Mouse (Mus musculus) midbrain, postnatal 0 days (tissue): ENCODE results near the gene Brd3os. TPM values are rescaled to one million over a fixed set of nuclear protein-coding genes. Genes with fewer than 3 reads are reported as not detected.

ENCODE experiments used
- ATAC-seq: fragments of 200-750 bp; cut with Nextera tagmentation; 2 replicates; pipeline ENCODE4 v1.8.0; 2017; ENCODE audit warnings: moderate number of reproducible peaks, mild to moderate bottlenecking, moderate TSS enrichment, moderate library complexity; ENCODE audit not compliant: low FRiP score
- DNase-seq: peaks from one replicate; pipeline ENCODE4 v3.0.0-alpha.2; 2015; ENCODE audit warnings: low spot score
- H3K27ac ChIP-seq: fragments of 300-500 bp; sonication (generic); 2 replicates; pipeline ENCODE4 v1.5.1; 2014; ENCODE audit warnings: low read depth, mild to moderate bottlenecking, low read length, mixed read lengths
- H3K27me3 ChIP-seq: fragments of 300-500 bp; sonication (generic); 2 replicates; pipeline ENCODE4 v1.6.1; 2014; ENCODE audit warnings: low read length, control low read depth, mixed read lengths; ENCODE audit not compliant: insufficient read depth
- H3K36me3 ChIP-seq: fragments of 300-500 bp; sonication (generic); 2 replicates; pipeline ENCODE4 v1.6.1; 2014; ENCODE audit warnings: low read length, control low read depth, mixed read lengths; ENCODE audit not compliant: insufficient read depth
- H3K4me1 ChIP-seq: fragments of 300-500 bp; sonication (generic); 2 replicates; pipeline ENCODE4 v1.6.1; 2014; ENCODE audit warnings: mild to moderate bottlenecking, control low read depth, antibody characterized with exemption, low read length, mixed read lengths; ENCODE audit not compliant: insufficient read depth
- H3K4me2 ChIP-seq: fragments of 300-500 bp; sonication (generic); 2 replicates; pipeline ENCODE4 v1.6.1; 2014; ENCODE audit warnings: low read depth, mild to moderate bottlenecking, low read length, mixed read lengths; ENCODE audit not compliant: poor library complexity, severe bottlenecking
- H3K4me3 ChIP-seq: fragments of 300-500 bp; sonication (generic); 2 replicates; pipeline ENCODE4 v1.5.1; 2014; ENCODE audit warnings: low read depth, mild to moderate bottlenecking, low read length, moderate library complexity
- H3K9ac ChIP-seq: fragments of 300-500 bp; sonication (generic); replicated peaks from 2 replicates; pipeline ENCODE4 v1.6.1; 2014; ENCODE audit warnings: mild to moderate bottlenecking, low read length, moderate library complexity, mixed read lengths; ENCODE audit not compliant: poor library complexity, severe bottlenecking
- H3K9me3 ChIP-seq: fragments of 300-500 bp; sonication (generic); 2 replicates; pipeline ENCODE4 v1.6.1; 2016; ENCODE audit warnings: low read length, control low read depth
- CTCF ChIP-seq: IDR thresholded peaks from 2 replicates; pipeline ENCODE4 v1.5.1; 2016; ENCODE audit warnings: antibody characterized with exemption, mild to moderate bottlenecking
- WGBS: fragments of 180-500 bp; shearing (Covaris S2); extraction: QIAGEN DNeasy Blood & Tissue Kit; methylation state at CpG from one replicate; pipeline ENCODE4 v1.1.7; 2014; 5-methylcytosine and 5-hydroxymethylcytosine counted together
- polyA plus RNA-seq: library from polyadenylated mRNA; unstranded; fragments of >200 nt; fragmentation: Nextera tagmentation; extraction: Ambion mirVana; gene quantifications from 2 replicates; pipeline ENCODE4 v1.2.1, GENCODE M21; 2015
- total RNA-seq: library from RNA; depleted of rRNA; stranded (reverse); fragments of >200 nt; gene quantifications from 2 replicates; pipeline ENCODE4 v1.2.3, GENCODE M21; 2014; rRNA removed

Gene Brd3os
- total RNA-seq (32.9 and 44.2 TPM in 2 replicates), polyA plus RNA-seq (42.5 and 47.4 TPM in 2 replicates)

DNA sequence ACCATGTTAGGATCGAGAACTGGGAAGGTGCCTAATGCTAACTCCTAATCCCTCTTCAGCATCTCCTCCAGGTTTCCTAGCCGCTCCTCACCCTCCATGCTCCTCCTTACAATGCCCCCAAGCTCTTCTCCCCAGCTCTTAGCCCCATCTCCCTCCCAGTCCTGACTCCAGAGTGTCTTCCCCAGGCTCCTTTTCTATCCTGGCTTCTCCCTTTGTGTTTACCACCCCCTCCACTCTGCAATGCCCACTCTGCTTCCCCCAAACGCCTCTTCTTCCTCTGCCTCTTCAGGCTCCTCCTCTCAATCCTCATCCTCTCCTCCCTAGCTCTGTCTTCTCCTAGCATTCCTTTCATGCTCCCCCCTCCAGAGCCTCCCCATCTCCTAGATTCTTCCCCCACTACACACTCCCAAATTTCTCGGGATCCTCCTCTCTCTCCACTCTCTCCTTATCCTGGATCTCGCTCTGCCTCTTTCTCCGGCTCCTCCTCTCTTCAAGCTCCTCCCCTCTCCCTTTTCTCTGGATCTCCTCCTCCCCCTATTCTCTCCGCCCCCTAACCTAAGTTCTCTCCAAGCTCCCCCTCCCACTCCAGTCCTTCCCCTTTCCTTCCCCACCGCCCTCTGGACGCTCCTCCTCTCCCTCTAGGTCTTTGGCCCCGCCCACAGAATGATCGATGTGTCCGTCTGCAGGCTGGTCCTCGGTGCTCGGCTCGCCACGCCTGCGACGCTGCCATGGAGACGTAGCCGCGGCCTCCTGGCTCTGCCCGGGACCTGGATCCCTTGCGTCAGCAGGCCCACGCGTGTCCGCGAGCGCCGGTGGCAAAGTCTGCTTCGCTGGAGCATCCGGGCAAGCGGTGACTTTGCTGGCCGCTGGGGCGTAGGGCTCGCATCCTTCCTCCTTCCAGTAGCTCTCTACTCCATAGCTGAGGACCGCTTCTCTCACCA lies at the start of gene Brd3os:
Gene Brd3os (plus strand): TSS at position 558 of the 941 bp plus-strand sequence.
- peak; percentile 93 for ATAC-seq
- Histone ChIP-seq H3K27me3 (no peaks in the 10 kb centered on the region), H3K27ac (peak within 1 kb of the TSS; percentile 79), H3K4me1 (peaks cover 7% of the 10 kb centered on the region; the same call in 1 of the 2 replicates), H3K4me2 (peak within 1 kb of the TSS; percentile 84), H3K4me3 (peak within 1 kb of the TSS; percentile 58), H3K36me3 (0 out of 2 replicates have a peak, but pooled peaks cover 5% of the 10 kb centered on the region), H3K9ac (peak within 1 kb of the TSS; percentile 68), H3K9me3 (no peaks in the 10 kb centered on the region)
- WGBS = under 1% methylated on average over 36 of the region's 36 CpGs
- DNase-seq = peak; percentile 99
- TF ChIP-seq CTCF = no peak

DNA sequence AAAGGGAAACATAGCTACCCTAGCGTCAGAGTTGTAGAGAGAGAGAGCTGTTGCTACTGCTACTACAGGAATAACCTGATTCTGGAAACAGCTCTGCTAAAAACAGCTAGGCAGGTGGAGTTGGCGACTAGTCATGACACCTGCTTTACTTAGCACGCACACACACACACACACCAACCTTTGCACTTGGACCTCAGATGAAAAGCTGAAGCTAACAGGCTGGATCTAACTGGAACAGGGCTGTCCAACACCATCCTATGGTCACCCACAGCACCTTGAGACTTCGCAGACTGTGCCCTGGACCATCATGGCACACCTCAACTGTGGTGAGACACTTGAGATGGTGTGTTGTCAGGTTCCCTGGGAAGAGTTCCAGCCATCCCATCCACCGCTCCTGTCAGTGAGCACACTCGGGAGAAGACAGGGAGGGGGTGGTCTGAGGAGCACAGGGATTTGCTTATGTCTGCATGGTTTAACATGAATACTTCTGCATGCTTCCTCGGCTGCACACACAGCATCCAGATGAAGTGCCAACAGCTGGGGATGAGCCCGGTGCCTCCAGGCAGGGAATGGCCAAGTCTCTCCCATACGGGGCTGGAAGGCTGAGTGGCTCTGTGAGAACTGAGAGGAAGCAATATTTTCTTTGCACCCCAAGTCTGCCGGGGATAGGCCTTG lies 47.8 kb upstream of the Brd3os start:
- Histone ChIP-seq H3K9ac (no peak overlapping the region), H3K4me1 (0 out of 2 replicates have a peak, but pooled peaks cover 3% of the 10 kb centered on the region), H3K4me3 (no peak overlapping the region), H3K4me2 (no peak overlapping the region), H3K27ac (no peak overlapping the region), H3K27me3 (no peaks in the 10 kb centered on the region), H3K9me3 (no peaks in the 10 kb centered on the region), H3K36me3 (no peaks in the 10 kb centered on the region)
- DNase-seq = no peak
- 58% methylated on average over 10 of the region's 10 CpGs for WGBS
- no peak for ATAC-seq
- TF ChIP-seq CTCF = no peak

DNA sequence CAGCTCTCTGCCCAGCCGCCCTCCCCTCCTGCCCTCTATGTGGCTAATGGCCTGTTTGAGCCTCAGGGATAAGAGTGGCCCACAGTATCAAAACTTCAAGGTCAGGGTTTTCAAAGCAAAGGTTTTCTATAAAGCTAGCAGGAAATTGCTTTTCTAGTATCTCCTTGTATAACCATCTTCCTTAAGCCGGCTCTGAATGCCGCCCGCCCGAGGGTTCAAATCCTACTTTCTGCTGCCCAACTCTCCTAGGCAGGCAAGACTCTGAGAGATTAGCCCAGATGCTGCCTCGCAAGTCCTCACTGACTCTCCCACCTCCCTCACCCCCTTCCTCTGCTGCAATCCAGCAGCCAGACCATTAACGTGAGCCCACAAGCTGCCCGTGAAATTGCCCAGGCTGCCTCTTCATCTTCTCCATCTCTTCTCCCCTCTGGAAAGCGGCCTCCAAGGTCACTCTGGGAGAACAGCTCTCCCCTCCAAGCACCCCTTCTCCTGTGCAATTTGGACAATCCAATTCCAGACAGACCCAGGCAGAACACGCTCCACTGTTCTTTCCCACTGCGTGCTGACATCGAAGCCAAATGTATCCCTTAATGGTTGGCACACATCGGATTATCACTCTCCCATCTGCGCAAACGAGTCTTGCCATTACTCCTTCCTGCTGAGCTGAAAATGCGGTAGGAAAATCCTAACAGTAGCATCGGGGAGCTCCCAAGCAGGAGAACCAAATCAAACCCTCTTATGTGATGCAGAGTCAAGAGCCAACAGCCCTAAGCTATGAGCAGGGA lies 45.3 kb upstream of the Brd3os start:
- Histone ChIP-seq H3K4me2 (no peak overlapping the region), H3K4me1 (0 out of 2 replicates have a peak, but pooled peaks cover 3% of the 10 kb centered on the region), H3K9ac (no peak overlapping the region), H3K27ac (0 out of 2 replicates have a peak overlapping the region, but pooled peaks have one; percentile 34), H3K4me3 (no peak overlapping the region), H3K9me3 (no peaks in the 10 kb centered on the region), H3K27me3 (no peaks in the 10 kb centered on the region), H3K36me3 (no peaks in the 10 kb centered on the region)
- 44% methylated on average over 17 of the region's 17 CpGs for WGBS
- ATAC-seq (no peak), DNase-seq (peak; percentile 66)
- TF ChIP-seq CTCF = no peak

DNA sequence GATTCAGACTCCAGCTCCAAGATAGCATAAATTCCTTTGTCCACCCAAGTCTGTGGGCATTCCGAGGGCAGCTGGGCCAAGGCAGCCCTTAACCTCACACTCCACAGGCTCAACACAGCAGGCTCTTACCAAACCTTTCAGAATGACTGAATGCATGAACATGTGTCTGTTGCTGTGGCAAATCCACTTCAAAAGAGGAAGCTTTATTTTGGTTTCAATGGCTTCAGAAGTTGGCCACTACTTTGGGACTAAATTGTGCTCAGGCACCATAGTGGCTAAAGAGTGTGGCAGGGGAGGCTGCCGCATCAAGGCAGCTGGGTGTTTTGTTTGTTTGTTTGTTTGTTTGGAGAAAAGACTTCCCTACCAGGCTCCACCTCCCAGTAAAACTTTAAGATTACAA lies 42.0 kb upstream of the Brd3os start:
- H3K36me3 ChIP-seq = no peaks in the 10 kb centered on the region
- H3K27ac ChIP-seq = no peak overlapping the region
- no peak for TF ChIP-seq CTCF
- no peaks in the 10 kb centered on the region for H3K4me1 ChIP-seq
- H3K27me3 ChIP-seq = no peaks in the 10 kb centered on the region
- no peak for ATAC-seq
- no peaks in the 10 kb centered on the region for H3K9me3 ChIP-seq
- DNase-seq = no peak
- no peak overlapping the region for H3K4me3 ChIP-seq
- no peak overlapping the region for H3K4me2 ChIP-seq
- WGBS = 100% methylated on average over 2 of the region's 2 CpGs
- H3K9ac ChIP-seq = no peak overlapping the region

DNA sequence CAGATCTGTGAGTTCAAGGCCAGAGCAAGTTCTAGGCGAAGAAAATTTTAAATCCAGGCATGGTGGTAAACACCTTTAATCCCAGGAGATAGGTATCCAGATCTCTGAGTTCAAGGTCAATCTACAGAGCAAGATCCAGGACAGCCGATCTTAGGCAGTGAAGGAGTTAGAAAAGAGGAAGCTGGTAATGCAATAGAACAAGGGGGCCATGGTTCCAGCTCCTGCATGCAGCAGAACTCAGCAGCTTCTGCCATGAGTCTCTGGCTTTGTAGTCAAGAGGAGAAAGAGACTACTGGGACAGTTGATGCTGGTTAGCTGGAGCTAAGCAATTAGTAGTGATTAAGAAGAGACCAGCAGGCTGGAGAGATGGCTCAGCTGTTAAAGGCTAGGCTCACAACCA lies 40.6 kb upstream of the Brd3os start:
- DNase-seq (no peak), ATAC-seq (no peak)
- Histone ChIP-seq H3K4me3 (no peak overlapping the region), H3K9ac (no peak overlapping the region), H3K4me1 (no peaks in the 10 kb centered on the region), H3K4me2 (no peak overlapping the region), H3K27ac (no peak overlapping the region), H3K36me3 (no peaks in the 10 kb centered on the region), H3K27me3 (no peaks in the 10 kb centered on the region), H3K9me3 (no peaks in the 10 kb centered on the region)
- 93% methylated on average over 2 of the region's 2 CpGs for WGBS
- TF ChIP-seq CTCF = no peak
